Mouse (Mus musculus): ENCODE results near the gene 2310003L06Rik.

DNA sequence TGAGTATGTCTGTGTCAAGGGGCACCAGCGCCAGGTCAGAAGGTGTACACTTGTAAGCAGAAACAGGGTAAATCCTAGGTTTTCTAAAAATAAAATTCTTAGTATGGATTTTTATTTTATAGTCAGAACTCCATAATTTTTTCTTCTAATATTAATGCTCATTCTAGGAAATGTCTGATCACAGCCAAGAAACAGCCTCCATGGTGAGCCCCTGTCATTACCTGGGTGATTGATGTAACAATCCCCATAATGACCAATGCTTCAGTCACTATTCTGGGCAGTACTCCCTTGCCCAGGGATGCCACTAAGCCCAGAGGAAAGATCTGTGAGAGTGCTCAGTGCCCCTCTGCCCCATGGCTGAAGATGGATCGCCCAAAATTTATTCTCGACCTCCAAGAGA lies 9.9 kb downstream of the 2310003L06Rik start, which contains the start of gene Cabs1:
- TF ChIP-seq CTCF (IDR thresholded peaks at IDR 0.05; ENCODE audit: borderline replicate concordance, extremely low read depth, insufficient read depth, insufficient read length) = no peak
- TF ChIP-seq POLR2A (IDR thresholded peaks at IDR 0.05; ENCODE audit: borderline replicate concordance, extremely low read depth, insufficient read depth, insufficient read length, poor library complexity, severe bottlenecking) = no peak
